Mouse (Mus musculus) kidney, embryonic 16.5 days (tissue): Measurements from ENCODE around the gene Atg7. TPM values are rescaled to one million over a fixed set of nuclear protein-coding genes. Genes with fewer than 3 reads are reported as not detected.

Source experiments
- ATAC-seq: fragments of 200-750 bp; cut with Nextera tagmentation; 2 replicates; pipeline ENCODE4 v1.8.0; 2017; ENCODE audit warnings: moderate TSS enrichment; ENCODE audit not compliant: low FRiP score, low TSS enrichment
- H3K27ac ChIP-seq: fragments of 300-500 bp; sonication (generic); 2 replicates; pipeline ENCODE4 v1.5.1; 2014; ENCODE audit warnings: low read length
- H3K27me3 ChIP-seq: fragments of 300-500 bp; sonication (generic); 2 replicates; pipeline ENCODE4 v1.6.1; 2014; ENCODE audit warnings: low read length, control low read depth, mixed read lengths; ENCODE audit not compliant: insufficient read depth
- H3K36me3 ChIP-seq: fragments of 300-500 bp; sonication (generic); 2 replicates; pipeline ENCODE4 v1.6.1; 2014; ENCODE audit warnings: low read length, control low read depth, mixed read lengths; ENCODE audit not compliant: insufficient read depth
- H3K4me1 ChIP-seq: fragments of 300-500 bp; sonication (generic); 2 replicates; pipeline ENCODE4 v1.6.1; 2014; ENCODE audit warnings: low read length, control low read depth, mixed read lengths; ENCODE audit not compliant: insufficient read depth
- H3K4me2 ChIP-seq: fragments of 300-500 bp; sonication (generic); replicated peaks from 2 replicates; pipeline ENCODE4 v1.6.1; 2014; ENCODE audit warnings: low read depth, low read length
- H3K4me3 ChIP-seq: fragments of 300-500 bp; sonication (generic); 2 replicates; pipeline ENCODE4 v1.5.1; 2014; ENCODE audit warnings: mild to moderate bottlenecking, low read length
- H3K9ac ChIP-seq: fragments of 300-500 bp; sonication (generic); replicated peaks from 2 replicates; pipeline ENCODE4 v1.6.1; 2014; ENCODE audit warnings: low read length
- H3K9me3 ChIP-seq: fragments of 300-500 bp; sonication (generic); 2 replicates; pipeline ENCODE4 v1.6.1; 2016; ENCODE audit warnings: low read length, control low read depth
- WGBS: fragments of 180-500 bp; shearing (Covaris S2); extraction: QIAGEN DNeasy Blood & Tissue Kit; methylation state at CpG from one replicate; pipeline ENCODE4 v1.1.7; 2014; 5-methylcytosine and 5-hydroxymethylcytosine counted together
- polyA plus RNA-seq: library from polyadenylated mRNA; unstranded; fragments of >200 nt; fragmentation: Nextera tagmentation; extraction: Ambion mirVana; gene quantifications from 2 replicates; pipeline ENCODE4 v1.2.1, GENCODE M21; 2015

Gene Atg7
- polyA plus RNA-seq, 1 experiment from 2014 or later: 26.4 TPM

GRCm38 (mm10) chr6:114723925-114724324, 81.0 kb downstream of the Atg7 start:
- H3K9me3 ChIP-seq: no peaks in the 10 kb centered on the region
- H3K4me1 ChIP-seq: peaks cover 36% of the 10 kb centered on the region
- no peaks in the 10 kb centered on the region for H3K36me3 ChIP-seq
- no peak for ATAC-seq
- H3K4me3 ChIP-seq: no peak overlapping the region
- H3K27me3 ChIP-seq: no peaks in the 10 kb centered on the region
- no peak overlapping the region for H3K9ac ChIP-seq
- 20% methylated on average over 9 of the region's 9 CpGs for WGBS
- no peak overlapping the region for H3K4me2 ChIP-seq
- no peak overlapping the region for H3K27ac ChIP-seq

DNA sequence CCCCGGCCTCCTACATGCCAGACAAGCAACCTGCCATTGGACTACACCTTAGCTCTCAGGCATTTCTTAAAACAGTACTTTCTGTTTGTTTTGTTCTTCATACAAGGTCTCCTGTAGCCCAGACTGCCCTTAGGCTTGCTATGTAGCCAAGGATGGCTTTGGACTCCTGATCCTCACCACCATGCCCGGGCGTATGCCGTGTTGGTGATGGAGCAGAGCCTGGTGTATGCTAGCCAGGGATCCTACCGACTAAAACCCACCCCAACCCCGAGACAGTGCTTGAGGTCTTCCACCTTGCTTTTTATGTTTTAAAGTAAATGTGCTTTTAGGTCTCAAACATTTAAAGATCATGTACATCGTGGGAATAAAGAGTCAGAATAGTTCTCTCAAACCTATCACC, 81.5 kb downstream of the Atg7 start:
- no peak overlapping the region for H3K4me2 ChIP-seq
- no peaks in the 10 kb centered on the region for H3K9me3 ChIP-seq
- peaks cover 33% of the 10 kb centered on the region for H3K4me1 ChIP-seq
- no peak overlapping the region for H3K4me3 ChIP-seq
- no peaks in the 10 kb centered on the region for H3K36me3 ChIP-seq
- 70% methylated on average over 7 of the region's 7 CpGs for WGBS
- no peaks in the 10 kb centered on the region for H3K27me3 ChIP-seq
- no peak for ATAC-seq
- no peak overlapping the region for H3K9ac ChIP-seq
- H3K27ac ChIP-seq: 0 out of 2 replicates have a peak overlapping the region, but pooled peaks have one; percentile 70

GRCm38 (mm10) chr6:114725147-114725575, 82.3 kb downstream of the Atg7 start:
- Histone ChIP-seq H3K4me3 (no peak overlapping the region), H3K4me1 (peaks cover 29% of the 10 kb centered on the region), H3K27ac (peak overlapping the region; percentile 70), H3K9ac (peak overlapping the region; percentile 43; the same call in 1 of the 2 replicates), H3K9me3 (no peaks in the 10 kb centered on the region), H3K4me2 (peak overlapping the region; percentile 24), H3K27me3 (no peaks in the 10 kb centered on the region), H3K36me3 (no peaks in the 10 kb centered on the region)
- peak; percentile 85 for ATAC-seq
- WGBS: 11% methylated on average over 8 of the region's 8 CpGs

DNA sequence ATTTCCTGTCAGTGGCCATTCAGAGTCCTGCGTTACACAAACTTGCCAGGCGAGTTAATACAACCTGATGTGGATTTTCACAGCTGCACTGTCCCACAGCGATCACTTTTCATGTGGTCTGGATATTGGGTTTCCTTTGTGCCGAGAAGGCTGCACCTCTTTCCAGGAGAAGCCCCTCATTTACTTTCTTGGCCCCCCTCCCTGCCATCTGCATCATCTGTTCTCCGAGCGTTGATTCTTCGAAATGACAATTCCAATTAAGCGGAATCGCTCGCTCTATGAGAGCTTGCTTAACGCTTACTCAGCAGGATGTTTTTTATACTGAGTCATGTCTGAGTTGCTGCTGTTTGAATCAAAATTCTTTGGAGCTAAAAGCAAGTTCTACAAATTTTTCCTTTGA, 83.8 kb downstream of the Atg7 start:
- H3K4me2 ChIP-seq: no peak overlapping the region
- H3K9ac ChIP-seq: no peak overlapping the region

GRCm38 (mm10) chr6:114733156-114733555, 90.3 kb downstream of the Atg7 start:
- H3K4me3 ChIP-seq: no peak overlapping the region
- H3K9ac ChIP-seq: no peak overlapping the region
- H3K9me3 ChIP-seq: no peaks in the 10 kb centered on the region
- H3K36me3 ChIP-seq: no peaks in the 10 kb centered on the region; the same call in 1 of the 2 replicates
- no peak overlapping the region for H3K4me2 ChIP-seq
- WGBS: 74% methylated on average over 5 of the region's 5 CpGs
- peaks cover 5% of the 10 kb centered on the region; the same call in 1 of the 2 replicates for H3K4me1 ChIP-seq
- ATAC-seq: no peak
- H3K27ac ChIP-seq: no peak overlapping the region
- no peaks in the 10 kb centered on the region for H3K27me3 ChIP-seq

More for the DNA sequence above, 83.8 kb downstream of the Atg7 start:
- 55% methylated on average over 11 of the region's 11 CpGs for WGBS
- no peak overlapping the region for H3K4me3 ChIP-seq
- no peaks in the 10 kb centered on the region for H3K27me3 ChIP-seq
- no peaks in the 10 kb centered on the region for H3K36me3 ChIP-seq
- no peak for ATAC-seq
- peaks cover 29% of the 10 kb centered on the region for H3K4me1 ChIP-seq
- H3K9me3 ChIP-seq: no peaks in the 10 kb centered on the region
- H3K27ac ChIP-seq: no peak overlapping the region

DNA sequence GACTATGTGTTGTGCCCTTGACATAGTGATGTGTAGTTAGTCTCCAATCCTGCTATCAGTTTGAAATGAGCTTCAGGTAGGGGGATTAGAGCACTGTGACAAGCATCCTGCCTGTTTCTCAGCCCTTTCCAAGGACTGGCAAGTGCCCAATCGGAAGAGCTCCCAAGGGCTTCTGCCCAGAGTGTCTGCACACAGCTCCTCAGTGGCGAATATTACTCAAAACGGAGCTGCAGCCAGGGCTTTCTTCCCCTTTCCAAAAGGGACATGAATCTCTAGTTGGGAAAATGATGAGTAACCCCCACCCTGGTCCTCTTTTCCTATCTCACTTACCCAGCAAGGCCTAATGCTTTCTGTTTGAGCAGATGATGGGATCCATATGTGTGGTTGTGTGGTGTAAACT, 90.8 kb downstream of the Atg7 start:
- Histone ChIP-seq H3K9ac (no peak overlapping the region), H3K36me3 (no peaks in the 10 kb centered on the region; the same call in 1 of the 2 replicates), H3K27me3 (no peaks in the 10 kb centered on the region), H3K9me3 (no peaks in the 10 kb centered on the region), H3K4me3 (no peak overlapping the region), H3K4me2 (no peak overlapping the region), H3K27ac (no peak overlapping the region), H3K4me1 (peaks cover 10% of the 10 kb centered on the region; the same call in 1 of the 2 replicates)
- 84% methylated on average over 3 of the region's 3 CpGs for WGBS
- no peak for ATAC-seq

DNA sequence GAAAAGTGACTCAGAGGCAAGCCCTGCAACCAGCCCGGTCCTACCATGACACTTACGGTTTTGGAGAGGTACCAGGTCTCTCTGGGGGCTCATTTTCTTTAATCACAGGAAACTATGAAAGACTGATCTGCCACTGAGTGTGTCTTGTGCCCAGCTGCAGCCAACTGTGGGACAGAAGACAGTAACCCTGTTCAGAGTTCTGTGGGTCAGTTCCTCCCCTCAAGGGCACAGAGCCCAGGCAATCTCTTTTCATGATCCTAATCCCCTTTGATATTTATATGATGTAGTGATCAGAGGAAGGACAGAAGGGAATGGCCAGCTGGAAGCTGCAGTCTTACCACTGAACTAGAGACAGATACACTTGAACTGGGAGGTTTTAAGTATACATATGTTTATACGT, 92.2 kb downstream of the Atg7 start:
- H3K27me3 ChIP-seq: no peaks in the 10 kb centered on the region
- peaks cover 10% of the 10 kb centered on the region; the same call in 1 of the 2 replicates for H3K4me1 ChIP-seq
- H3K27ac ChIP-seq: no peak overlapping the region
- H3K36me3 ChIP-seq: no peaks in the 10 kb centered on the region; the same call in 1 of the 2 replicates
- H3K9me3 ChIP-seq: no peaks in the 10 kb centered on the region
- no peak for ATAC-seq
- WGBS: 79% methylated on average over 3 of the region's 3 CpGs
- H3K4me3 ChIP-seq: no peak overlapping the region
- no peak overlapping the region for H3K4me2 ChIP-seq
- H3K9ac ChIP-seq: no peak overlapping the region

DNA sequence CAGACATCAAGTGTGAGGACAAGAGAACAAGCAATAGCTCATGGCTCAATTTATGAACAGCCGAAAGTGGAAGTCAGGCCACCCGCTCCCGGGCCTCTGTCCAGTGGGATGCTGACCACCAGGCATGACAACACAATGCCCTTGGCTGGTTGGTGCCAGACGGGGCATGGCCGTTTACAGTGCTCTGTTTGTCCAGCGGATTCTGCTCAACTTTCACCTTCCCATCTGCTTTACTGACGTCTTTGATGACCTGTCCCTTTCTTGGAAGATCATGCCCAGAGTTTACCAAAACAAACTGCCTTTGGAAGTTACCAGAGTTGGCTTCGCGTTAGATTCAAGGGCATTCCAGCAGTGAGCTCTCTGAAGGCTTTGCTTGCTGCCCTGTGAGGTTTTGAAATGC, 93.5 kb downstream of the Atg7 start:
- Histone ChIP-seq H3K27me3 (no peaks in the 10 kb centered on the region), H3K36me3 (peaks cover 3% of the 10 kb centered on the region; the same call in 1 of the 2 replicates), H3K4me3 (no peak overlapping the region), H3K9ac (no peak overlapping the region), H3K27ac (no peak overlapping the region), H3K4me1 (peaks cover 10% of the 10 kb centered on the region; the same call in 1 of the 2 replicates), H3K4me2 (no peak overlapping the region), H3K9me3 (no peaks in the 10 kb centered on the region)
- no peak for ATAC-seq
- WGBS: 65% methylated on average over 9 of the region's 9 CpGs

DNA sequence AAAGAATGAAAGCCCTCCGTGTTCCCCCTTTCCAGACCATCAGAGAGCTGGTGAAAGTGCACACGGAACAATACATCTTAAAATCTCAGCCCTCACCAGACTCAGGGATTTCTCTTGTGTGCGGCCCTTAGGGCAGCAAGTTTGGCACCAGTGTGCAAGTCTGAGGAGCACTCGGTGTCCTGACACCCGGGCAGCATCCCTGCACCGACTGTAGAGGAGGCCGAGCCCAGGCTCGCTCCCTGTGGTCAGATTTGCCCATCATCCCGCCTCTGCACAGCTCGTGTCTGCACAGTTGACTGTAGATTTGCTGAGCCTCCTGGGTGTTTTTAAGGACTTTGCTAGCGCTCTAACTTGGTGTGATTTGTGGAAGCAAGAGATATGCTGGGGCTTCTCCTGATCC, 94.3 kb downstream of the Atg7 start:
- Histone ChIP-seq H3K4me3 (no peak overlapping the region), H3K4me2 (no peak overlapping the region)

GRCm38 (mm10) chr6:114737931-114738759, 95.2 kb downstream of the Atg7 start:
- 11% methylated on average over 38 of the region's 46 CpGs for WGBS
- Histone ChIP-seq H3K9ac (peak overlapping the region; percentile 72), H3K36me3 (0 out of 2 replicates have a peak, but pooled peaks cover 3% of the 10 kb centered on the region), H3K27me3 (no peaks in the 10 kb centered on the region), H3K9me3 (no peaks in the 10 kb centered on the region), H3K4me2 (peak overlapping the region; percentile 76), H3K4me3 (peak overlapping the region; percentile 43), H3K27ac (no peak overlapping the region), H3K4me1 (peaks cover 10% of the 10 kb centered on the region; the same call in 1 of the 2 replicates)
- peak; percentile 63; the same call in 1 of the 2 replicates for ATAC-seq

More for the DNA sequence above, 94.3 kb downstream of the Atg7 start:
- peaks cover 10% of the 10 kb centered on the region; the same call in 1 of the 2 replicates for H3K4me1 ChIP-seq
- H3K36me3 ChIP-seq: peaks cover 3% of the 10 kb centered on the region; the same call in 1 of the 2 replicates
- ATAC-seq: no peak
- no peak overlapping the region for H3K9ac ChIP-seq
- no peaks in the 10 kb centered on the region for H3K27me3 ChIP-seq
- 87% methylated on average over 11 of the region's 11 CpGs for WGBS
- no peaks in the 10 kb centered on the region for H3K9me3 ChIP-seq
- H3K27ac ChIP-seq: no peak overlapping the region
